Comparison of ENCODE assay signal across 13 mouse cellular contexts in genomic region chr5:43088650-43089397, GRCm38 (mm10).
A peak's percentile ranks its signal among the peaks of the same experiment; 100 is the strongest.
DNase-seq lines count a peak whose midpoint lies in the region; ATAC-seq and TF ChIP-seq lines count a peak whose summit lies in the region.
"Had no signal": no experiment of that assay in that cellular context is flagged by ENCODE, and none has a peak within 500 bp of the region (broad histone marks: within the 10 kb centered on the region; RNA-seq: fewer than 3 reads in every experiment).

No protein-coding gene starts in this region.

- WGBS in heart, adult 2 months: 66% methylated on average over 12 of the region's 12 CpGs
- WGBS in midbrain, embryonic 15.5 days: 19% methylated on average over 12 of the region's 12 CpGs

- H3K4me3 ChIP-seq in heart, adult 2 months: no peak overlapping the region
- no peak overlapping the region for H3K4me3 ChIP-seq in midbrain, embryonic 15.5 days
- H3K4me3 ChIP-seq: embryonic facial prominence, embryonic 12.5 days; limb, embryonic 15.5 days had no signal

- DNase-seq in heart, adult 2 months: no peak
- DNase-seq in heart, adult 18-20 months: no peak
- DNase-seq in urinary bladder, postnatal 25 days (ENCODE audit: low spot score): peak; percentile 1
- DNase-seq in urinary bladder, postnatal 36 days (ENCODE audit: low spot score in 2 of 2): no peak
- DNase-seq in left cerebral cortex, adult 8-10 months (ENCODE audit: low spot score in 2 of 2): no peak
- DNase-seq in gastrocnemius, adult 18-20 months (ENCODE audit: low spot score): no peak
- DNase-seq: cerebellum, adult 9-11 months; lung, embryonic 14.5 days had no signal

- H3K4me1 ChIP-seq in heart, adult 2 months (ENCODE audit: control insufficient read depth, insufficient read depth, low read length): peaks cover 5% of the 10 kb centered on the region; the same call in 1 of the 2 replicates
- H3K4me1 ChIP-seq in midbrain, embryonic 15.5 days: peaks cover 20% of the 10 kb centered on the region
- H3K4me1 ChIP-seq: embryonic facial prominence, embryonic 12.5 days had no signal

- H3K79me2 ChIP-seq in heart, adult 2 months (replicated peaks; ENCODE audit: control insufficient read depth, insufficient read depth, low read length): no peaks in the 10 kb centered on the region

- H3K9ac ChIP-seq in heart, adult 2 months (ENCODE audit: low read depth, low read length): no peak overlapping the region
- no peak overlapping the region for H3K9ac ChIP-seq in midbrain, embryonic 15.5 days
- H3K9ac ChIP-seq: embryonic facial prominence, embryonic 12.5 days; limb, embryonic 15.5 days; lung, embryonic 14.5 days had no signal

- TF ChIP-seq EP300 in heart, adult 2 months (IDR thresholded peaks at IDR 0.05; ENCODE audit: insufficient read depth, low read depth, low read length): no peak

- H3K36me3 ChIP-seq in heart, adult 2 months (ENCODE audit: control insufficient read depth, insufficient read depth, low read length): peaks cover 7% of the 10 kb centered on the region
- no peaks in the 10 kb centered on the region for H3K36me3 ChIP-seq in midbrain, embryonic 15.5 days (replicated peaks)
- H3K36me3 ChIP-seq: embryonic facial prominence, embryonic 12.5 days; limb, embryonic 15.5 days had no signal

- TF ChIP-seq CTCF in heart, adult 2 months (IDR thresholded peaks at IDR 0.05): no peak

- H3K27me3 ChIP-seq in heart, adult 2 months (ENCODE audit: control insufficient read depth, insufficient read depth, low read length): no peaks in the 10 kb centered on the region
- H3K27me3 ChIP-seq in midbrain, embryonic 15.5 days (replicated peaks): no peaks in the 10 kb centered on the region
- H3K27me3 ChIP-seq: embryonic facial prominence, embryonic 12.5 days; limb, embryonic 15.5 days had no signal

- H3K4me2 ChIP-seq in midbrain, embryonic 15.5 days: no peak overlapping the region
- H3K4me2 ChIP-seq: embryonic facial prominence, embryonic 12.5 days; limb, embryonic 15.5 days; lung, embryonic 14.5 days had no signal

- intact Hi-C loops in heart, adult 2 months (cut with DNase I): no loop called here

- no peak for TF ChIP-seq POLR2A in heart, adult 2 months (IDR thresholded peaks at IDR 0.05; ENCODE audit: insufficient read depth, low read depth, low read length)

- peak overlapping the region; percentile 29 for H3K27ac ChIP-seq in heart, adult 2 months
- peak overlapping the region; percentile 58 for H3K27ac ChIP-seq in midbrain, embryonic 15.5 days
- H3K27ac ChIP-seq: embryonic facial prominence, embryonic 12.5 days; kidney, postnatal 0 days; limb, embryonic 15.5 days had no signal

- peak; percentile 82 for ATAC-seq in midbrain, embryonic 15.5 days (replicated peaks)
- no peak for ATAC-seq in megakaryocyte, adult 5-6 weeks (ENCODE audit: poor library complexity, severe bottlenecking)

- H3K9me3 ChIP-seq in midbrain, embryonic 15.5 days: no peaks in the 10 kb centered on the region
- H3K9me3 ChIP-seq: embryonic facial prominence, embryonic 12.5 days; limb, embryonic 15.5 days had no signal
